ENCODE assay signal across 15 mouse cellular contexts in the genomic region with DNA sequence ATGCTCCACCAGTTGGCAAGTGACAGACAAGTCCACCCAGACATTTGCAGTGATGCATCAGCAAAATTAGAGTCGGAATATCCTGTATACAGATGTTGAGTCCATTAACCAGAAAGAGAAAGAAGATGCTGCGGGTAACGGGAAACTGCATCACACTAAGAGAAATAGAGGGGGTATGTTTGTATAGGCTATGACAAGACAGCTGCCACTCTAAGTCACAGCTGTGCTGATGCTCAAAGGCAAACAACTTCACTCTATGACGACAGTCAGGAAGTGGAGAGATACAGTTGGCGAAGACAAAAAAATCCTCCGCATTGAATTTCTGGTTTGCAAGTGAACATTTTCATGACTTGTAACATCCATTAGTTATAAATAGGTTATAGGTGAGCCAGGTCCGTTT.
DNase-seq lines count a peak whose midpoint lies in the region; ATAC-seq and TF ChIP-seq lines count a peak whose summit lies in the region.
"Had no signal": no experiment of that assay in that cellular context is flagged by ENCODE, and none has a peak within 500 bp of the region (broad histone marks: within the 10 kb centered on the region; RNA-seq: fewer than 3 reads in every experiment).

No protein-coding gene starts in this region.

- no peak overlapping the region for H3K9ac ChIP-seq in forebrain, embryonic 13.5 days
- no peak overlapping the region for H3K9ac ChIP-seq in hindbrain, embryonic 16.5 days (ENCODE audit: low read depth, low read length)
- H3K9ac ChIP-seq in neural tube, embryonic 13.5 days = no peak overlapping the region
- H3K9ac ChIP-seq in intestine, postnatal 0 days (ENCODE audit: low read depth, low read length) = no peak overlapping the region
- H3K9ac ChIP-seq: liver, embryonic 12.5 days; lung, embryonic 15.5 days had no signal

- no peaks in the 10 kb centered on the region for H3K9me3 ChIP-seq in forebrain, embryonic 13.5 days (replicated peaks)
- no peaks in the 10 kb centered on the region for H3K9me3 ChIP-seq in hindbrain, embryonic 16.5 days (ENCODE audit: control insufficient read depth, low read length)
- H3K9me3 ChIP-seq in neural tube, embryonic 13.5 days = no peaks in the 10 kb centered on the region
- H3K9me3 ChIP-seq in intestine, postnatal 0 days (ENCODE audit: control insufficient read depth) = no peaks in the 10 kb centered on the region
- H3K9me3 ChIP-seq: liver, embryonic 12.5 days; lung, embryonic 15.5 days had no signal

- peak overlapping the region; percentile 65; the same call in 1 of the 2 replicates for H3K27ac ChIP-seq in layer of hippocampus, adult 2 months
- 0 out of 2 replicates have a peak overlapping the region, but pooled peaks have one; percentile 25 for H3K27ac ChIP-seq in forebrain, embryonic 13.5 days
- H3K27ac ChIP-seq in hindbrain, embryonic 16.5 days (ENCODE audit: low read depth, low read length) = peak overlapping the region; percentile 27; the same call in 1 of the 2 replicates
- peak overlapping the region; percentile 29; the same call in 1 of the 2 replicates for H3K27ac ChIP-seq in neural tube, embryonic 13.5 days (replicated peaks)
- H3K27ac ChIP-seq in intestine, postnatal 0 days (ENCODE audit: low read depth, low read length) = no peak overlapping the region
- H3K27ac ChIP-seq: liver, embryonic 12.5 days; lung, embryonic 15.5 days had no signal

- no peak for DNase-seq in layer of hippocampus, adult 2 months (ENCODE audit: low spot score in 2 of 2)
- no peak for DNase-seq in layer of hippocampus, adult 9-10 months (ENCODE audit: low spot score)
- no peak for DNase-seq in urinary bladder, postnatal 14 days (ENCODE audit: low spot score)
- no peak for DNase-seq in right cerebral cortex, postnatal 4 days
- DNase-seq: cerebellum, adult 11-12 months; cerebellum, postnatal 36 days; gastrocnemius, postnatal 14 days; kidney, postnatal 10 days had no signal

- no peak overlapping the region for H3K4me3 ChIP-seq in layer of hippocampus, adult 2 months
- H3K4me3 ChIP-seq in forebrain, embryonic 13.5 days = no peak overlapping the region
- H3K4me3 ChIP-seq in hindbrain, embryonic 16.5 days (ENCODE audit: low read length) = no peak overlapping the region
- H3K4me3 ChIP-seq in neural tube, embryonic 13.5 days = no peak overlapping the region
- no peak overlapping the region for H3K4me3 ChIP-seq in intestine, postnatal 0 days (ENCODE audit: low read depth, low read length)
- H3K4me3 ChIP-seq: liver, embryonic 12.5 days; lung, embryonic 15.5 days had no signal

- H3K4me1 ChIP-seq in forebrain, embryonic 13.5 days = peaks cover 23% of the 10 kb centered on the region
- H3K4me1 ChIP-seq in hindbrain, embryonic 16.5 days (ENCODE audit: control insufficient read depth, insufficient read depth, low read depth, low read length) = peaks cover 12% of the 10 kb centered on the region
- peaks cover 38% of the 10 kb centered on the region for H3K4me1 ChIP-seq in neural tube, embryonic 13.5 days (replicated peaks)
- H3K4me1 ChIP-seq in intestine, postnatal 0 days (replicated peaks; ENCODE audit: control insufficient read depth, insufficient read depth, low read length) = no peaks in the 10 kb centered on the region
- H3K4me1 ChIP-seq: liver, embryonic 12.5 days; lung, embryonic 15.5 days had no signal

- no peak for TF ChIP-seq CTCF in layer of hippocampus, adult 2 months (conservative IDR thresholded peaks at IDR 0.05)
- TF ChIP-seq CTCF in intestine, postnatal 0 days (IDR thresholded peaks at IDR 0.05; ENCODE audit: low read depth) = no peak

- WGBS in forebrain, embryonic 13.5 days = 44% methylated on average over 7 of the region's 7 CpGs
- WGBS in hindbrain, embryonic 16.5 days = 43% methylated on average over 7 of the region's 7 CpGs
- 49% methylated on average over 7 of the region's 7 CpGs for WGBS in neural tube, embryonic 13.5 days
- WGBS in intestine, postnatal 0 days = 52% methylated on average over 7 of the region's 7 CpGs

- H3K36me3 ChIP-seq in forebrain, embryonic 13.5 days (ENCODE audit: poor library complexity, severe bottlenecking) = no peaks in the 10 kb centered on the region
- H3K36me3 ChIP-seq in hindbrain, embryonic 16.5 days (ENCODE audit: control insufficient read depth, insufficient read depth, low read length) = no peaks in the 10 kb centered on the region
- H3K36me3 ChIP-seq in neural tube, embryonic 13.5 days = no peaks in the 10 kb centered on the region
- H3K36me3 ChIP-seq in intestine, postnatal 0 days (ENCODE audit: control insufficient read depth, insufficient read depth) = no peaks in the 10 kb centered on the region
- H3K36me3 ChIP-seq: liver, embryonic 12.5 days; lung, embryonic 15.5 days had no signal

- peak; percentile 71; the same call in 1 of the 2 replicates for ATAC-seq in forebrain, embryonic 13.5 days
- ATAC-seq in hindbrain, embryonic 16.5 days = 0 out of 2 replicates have a peak, but pooled peaks have one; percentile 2
- 0 out of 2 replicates have a peak, but pooled peaks have one; percentile 44 for ATAC-seq in neural tube, embryonic 13.5 days (ENCODE audit: low read depth)
- no peak for ATAC-seq in intestine, postnatal 0 days
- ATAC-seq: liver, embryonic 12.5 days; Patski had no signal

- H3K4me2 ChIP-seq in forebrain, embryonic 13.5 days = peak overlapping the region; percentile 48; the same call in 1 of the 2 replicates
- no peak overlapping the region; the same call in 1 of the 2 replicates for H3K4me2 ChIP-seq in hindbrain, embryonic 16.5 days (ENCODE audit: low read length)
- H3K4me2 ChIP-seq in neural tube, embryonic 13.5 days = peak overlapping the region; percentile 40
- no peak overlapping the region for H3K4me2 ChIP-seq in intestine, postnatal 0 days (replicated peaks; ENCODE audit: low read depth)
- H3K4me2 ChIP-seq: liver, embryonic 12.5 days; lung, embryonic 15.5 days had no signal

- H3K27me3 ChIP-seq in forebrain, embryonic 13.5 days = no peaks in the 10 kb centered on the region
- no peaks in the 10 kb centered on the region for H3K27me3 ChIP-seq in hindbrain, embryonic 16.5 days (replicated peaks; ENCODE audit: control insufficient read depth, insufficient read depth, low read length)
- no peaks in the 10 kb centered on the region for H3K27me3 ChIP-seq in neural tube, embryonic 13.5 days
- no peaks in the 10 kb centered on the region; the same call in 1 of the 2 replicates for H3K27me3 ChIP-seq in intestine, postnatal 0 days (replicated peaks; ENCODE audit: control insufficient read depth, insufficient read depth, low read length)
- H3K27me3 ChIP-seq: Patski had no signal

Comparison
In these comparisons a context has a peak if more than half of its experiments do, and no peak if none do; other contexts are left out.
1. H3K4me2 ChIP-seq: peak in forebrain, embryonic 13.5 days (single experiment) and neural tube, embryonic 13.5 days (single experiment); none in hindbrain, embryonic 16.5 days (single experiment) and intestine, postnatal 0 days (single experiment).